Mouse (Mus musculus): Measurements from ENCODE around the gene Snx12.

The Snx12 gene

DNA sequence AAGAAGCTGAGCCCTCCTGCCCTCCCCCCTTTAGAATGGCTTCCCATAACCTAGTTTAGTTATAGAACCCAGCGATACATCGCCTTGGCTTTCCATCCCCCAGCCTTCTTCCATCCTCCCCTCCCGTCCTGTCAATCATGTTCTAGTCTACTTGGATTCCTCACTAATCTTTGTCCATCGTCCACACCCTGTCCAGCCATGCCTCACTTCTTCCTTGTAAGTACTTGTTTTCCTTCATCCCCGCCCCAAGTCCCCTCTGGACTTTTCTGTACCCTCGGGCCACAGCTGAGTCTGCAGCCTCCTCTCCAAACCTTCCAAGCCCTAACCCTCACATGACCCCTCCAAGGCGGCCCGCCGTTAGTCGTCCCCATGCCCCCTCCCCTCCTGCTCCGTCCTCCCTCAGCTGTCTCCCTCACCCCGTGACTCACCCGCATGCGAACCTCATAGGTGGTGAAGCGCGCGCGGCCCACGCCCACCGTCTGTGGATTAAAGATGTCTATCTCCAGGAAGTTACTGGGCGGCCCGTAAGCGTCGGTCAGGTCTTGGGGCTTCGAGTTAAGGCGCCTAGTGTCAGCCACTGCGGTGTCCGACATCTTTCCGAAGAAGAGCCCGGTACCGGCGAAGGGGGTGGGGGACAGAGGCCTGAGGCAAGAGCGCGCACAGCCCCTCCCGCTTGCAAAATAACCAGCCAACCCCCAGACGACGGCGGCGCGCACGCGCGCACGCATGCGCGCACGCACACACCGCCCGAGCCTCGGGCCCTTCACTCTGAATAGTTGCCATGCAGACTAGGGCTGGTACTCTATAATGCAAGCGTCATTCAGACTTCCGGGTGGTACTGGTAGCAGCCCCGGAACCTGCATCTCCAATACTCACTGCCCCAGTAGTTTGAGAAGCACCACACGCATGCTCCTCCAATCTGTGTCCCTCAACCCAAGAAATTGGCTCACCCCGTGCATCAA, at the start of gene Snx12:
Snx12 (minus strand) TSS at position 730 of the 962 bp plus-strand sequence.
- peak; percentile 83 to 91 for DNase-seq

- no peak for DNase-seq
Measured at GRCm38 (mm10) chrX:101268755-101269124, 46.4 kb upstream of the Snx12 start, which contains the start of gene Gm20489. Gm20489 (minus strand) TSS chrX:101269023.

DNA sequence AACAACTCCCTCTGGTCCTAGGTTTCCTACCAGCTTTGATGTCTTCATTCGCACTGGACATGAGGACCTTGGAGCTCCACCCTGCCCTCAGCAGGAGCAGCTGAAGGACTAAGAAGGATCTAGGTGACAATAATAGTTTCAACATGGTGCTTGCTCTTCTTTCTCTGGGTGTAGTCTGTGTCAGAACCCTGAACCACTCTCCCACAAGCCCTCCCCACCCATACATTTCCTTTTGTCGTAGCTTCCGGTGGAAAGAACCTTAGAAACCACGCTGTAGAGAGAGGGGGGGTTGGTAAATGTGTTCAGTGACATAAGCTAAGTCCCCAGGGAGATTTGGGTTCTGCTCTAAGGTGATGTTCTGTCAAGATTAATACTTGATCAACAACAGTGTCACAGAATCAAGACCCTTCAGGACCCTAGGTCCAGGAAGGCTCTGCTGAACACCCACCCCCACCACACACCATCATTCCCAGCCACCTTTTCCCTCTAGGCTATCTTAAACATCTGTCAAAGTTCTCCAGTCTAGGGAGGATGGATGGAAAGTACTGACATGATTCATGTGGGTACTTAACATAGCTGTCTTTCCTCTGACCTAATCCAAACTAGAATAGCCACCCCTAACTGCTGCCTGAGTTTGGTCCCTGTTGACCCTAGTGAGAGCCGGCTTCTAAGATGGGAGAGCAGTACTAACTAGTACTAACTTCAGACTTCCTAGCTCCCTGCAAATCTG, 45.8 kb upstream of the Snx12 start, which contains the start of gene Il2rg:
Il2rg (minus strand) TSS at position 231 of the 730 bp plus-strand sequence.
- DNase-seq = no peak

DNA sequence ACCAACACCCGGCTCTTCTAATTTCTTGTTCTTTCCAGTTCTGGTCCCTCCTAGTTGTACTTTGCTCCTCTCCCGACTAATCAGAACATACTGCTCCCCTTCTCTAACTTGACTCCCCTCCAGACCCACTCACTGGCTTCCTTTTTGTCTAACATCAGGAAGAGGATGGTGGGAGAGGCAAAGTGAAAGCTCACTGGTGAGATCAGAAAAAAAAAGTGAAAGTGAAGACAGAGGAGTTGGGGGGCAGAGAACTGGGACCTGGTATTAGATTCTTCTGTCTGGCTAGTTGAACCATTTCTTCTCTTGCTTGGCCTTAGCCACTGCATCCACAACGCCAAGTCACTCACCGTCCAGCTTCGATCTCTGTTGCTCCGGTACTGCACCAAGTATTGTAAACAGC, 44.3 kb upstream of the Snx12 start:
- DNase-seq = no peak

DNA sequence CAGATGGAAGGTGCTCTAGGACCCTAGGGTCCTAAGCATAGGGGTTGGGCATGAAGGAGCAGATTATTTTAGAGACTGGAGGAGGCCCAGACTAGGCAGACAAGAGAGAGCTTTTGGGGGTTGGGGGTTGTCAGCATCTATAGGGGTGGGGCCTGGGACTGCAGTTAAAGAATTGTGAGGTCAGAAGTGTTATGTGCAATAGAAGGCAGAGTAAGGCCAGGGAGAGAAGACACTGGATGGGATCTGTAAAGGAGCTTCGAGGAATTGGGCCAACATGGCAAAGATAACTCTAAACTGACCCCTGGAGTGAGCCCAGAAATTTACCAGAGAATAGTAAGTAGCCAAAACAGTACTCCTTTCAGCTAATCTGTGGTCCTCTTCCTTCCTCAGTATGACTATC, 41.5 kb upstream of the Snx12 start, which contains the start of gene Gm614:
Gm614 (minus strand) TSS at position 101 of the 400 bp plus-strand sequence.
- no peak for DNase-seq

DNA sequence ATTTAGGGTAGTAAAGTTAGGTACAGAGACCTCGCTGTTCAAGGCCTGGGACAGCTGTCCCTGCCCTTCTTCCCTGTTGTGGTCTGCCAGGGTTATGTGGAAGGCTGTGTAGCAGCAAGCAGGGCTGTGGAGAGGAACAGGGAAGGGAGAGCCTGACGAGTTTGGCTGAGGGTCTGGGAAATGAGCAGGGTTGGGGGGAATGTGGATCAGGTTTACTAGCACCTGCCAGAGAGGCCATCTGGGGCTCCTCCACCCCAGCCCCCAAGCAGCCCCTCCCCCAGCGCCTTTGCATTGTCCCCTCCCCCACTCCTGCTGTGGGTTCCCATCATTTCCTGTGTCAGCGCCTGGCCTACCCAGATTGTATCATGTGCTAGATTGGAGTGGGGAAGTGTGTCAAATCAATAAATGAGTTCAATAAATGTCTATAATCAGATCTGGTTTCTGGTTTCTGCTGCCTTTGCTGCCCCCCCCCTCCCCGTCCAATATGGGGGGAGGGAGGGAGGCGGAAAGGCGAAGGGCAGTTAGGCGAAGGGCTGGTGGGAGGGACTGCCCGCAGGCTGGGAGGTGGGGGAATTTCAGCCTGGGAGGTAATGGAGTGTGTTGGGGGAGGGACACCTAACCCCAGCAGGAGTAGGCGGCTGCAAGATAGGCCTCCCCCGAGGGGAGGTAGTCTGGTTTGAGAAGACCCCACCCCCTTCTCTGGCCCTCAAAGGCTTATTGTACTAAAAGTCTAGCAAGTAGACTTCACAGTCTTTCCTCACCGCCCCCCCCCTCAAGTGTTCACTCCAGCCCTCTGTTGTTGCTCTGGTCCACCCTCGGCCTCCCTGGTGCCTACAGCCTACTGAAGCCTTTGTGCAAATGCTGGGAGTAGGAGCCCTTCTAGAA, 38.3 kb upstream of the Snx12 start:
- no peak for DNase-seq

DNA sequence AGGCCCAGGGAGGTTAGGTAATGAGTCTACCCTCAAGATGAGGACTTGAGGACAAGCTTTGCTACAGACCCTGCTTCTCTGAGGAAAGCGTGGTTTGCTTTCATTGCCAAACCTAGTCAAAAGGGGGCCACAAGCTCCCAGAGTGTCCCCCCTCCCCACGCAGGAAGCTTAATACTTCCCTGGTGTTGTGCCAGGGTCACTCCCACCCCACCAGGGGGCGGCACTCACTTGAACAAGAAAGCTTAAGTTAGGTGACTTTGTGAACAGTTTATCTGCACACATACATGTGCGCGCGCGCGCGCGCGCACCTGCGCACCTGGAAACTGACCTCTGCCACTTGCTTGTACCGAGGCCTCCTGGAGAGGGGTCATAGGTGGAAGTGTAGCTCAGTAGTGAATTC, 34.2 kb upstream of the Snx12 start:
- DNase-seq = peak in 1 of 2 experiments; percentile 51

GRCm38 (mm10) chrX:101254740-101255139, 32.4 kb upstream of the Snx12 start:
- peak in 1 of 2 experiments; percentile 21 for DNase-seq

DNA sequence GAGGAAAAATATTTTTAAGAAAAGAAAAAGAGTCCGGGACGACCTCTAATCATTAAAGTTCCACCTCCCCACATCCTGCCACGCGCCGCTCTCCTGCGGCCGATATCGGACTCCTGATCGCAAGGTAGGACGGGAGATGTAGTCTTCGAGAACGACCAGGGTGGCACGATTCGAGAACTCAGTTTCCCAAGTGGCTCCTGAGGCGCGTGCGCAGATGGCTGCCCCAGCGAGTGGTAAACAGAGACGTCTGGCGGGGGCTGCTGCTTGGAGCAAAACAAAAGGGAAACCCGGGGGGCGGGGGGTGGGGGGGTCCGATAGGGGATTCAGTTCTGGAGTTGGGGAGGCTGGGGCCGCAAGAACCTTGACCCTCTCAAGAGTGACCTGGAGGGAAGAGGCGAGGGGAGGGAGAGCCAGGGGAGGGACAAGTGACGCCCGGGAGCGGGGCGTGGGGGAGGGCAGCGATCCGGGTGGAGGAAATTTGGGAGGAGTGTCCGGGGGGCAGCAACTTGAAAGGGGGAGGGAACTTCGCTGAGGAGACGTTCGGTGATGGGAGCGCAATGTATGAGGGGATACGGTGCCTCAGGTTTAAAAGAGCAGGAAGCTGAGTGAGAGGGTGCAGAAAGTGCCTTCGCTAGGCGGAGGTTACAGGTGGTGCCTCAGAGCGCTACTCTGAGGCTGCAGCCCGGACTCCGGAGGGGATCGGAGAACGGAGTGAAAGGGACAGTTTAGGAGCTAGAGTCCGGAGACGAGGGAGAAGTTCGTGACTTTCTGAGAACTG, 31.8 kb upstream of the Snx12 start, which contains the start of gene Foxo4:
Foxo4 (plus strand) TSS at position 577 of the 778 bp plus-strand sequence.
- DNase-seq = peak; percentile 91 to 95

GRCm38 (mm10) chrX:101245011-101245410, 22.6 kb upstream of the Snx12 start:
- DNase-seq = peak in 1 of 2 experiments; percentile 8

DNA sequence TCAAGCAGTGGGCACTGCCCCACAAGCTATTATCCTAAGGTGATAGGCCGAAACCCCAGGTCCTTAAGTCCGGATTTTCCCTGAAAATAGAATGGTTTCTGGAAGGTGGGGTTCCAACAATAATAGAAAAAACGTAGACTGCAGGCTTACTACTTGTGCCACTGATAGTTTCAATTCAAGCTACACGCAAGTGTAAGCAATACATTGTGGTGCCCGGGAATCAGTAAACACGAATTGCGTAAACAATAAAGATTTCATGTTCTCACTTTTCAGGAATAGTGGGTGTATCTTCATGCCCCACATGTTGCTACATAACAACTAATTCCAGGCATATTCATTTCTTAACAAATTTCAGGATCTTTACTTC, 416 bp upstream of the Snx12 start:
- no peak for DNase-seq

- DNase-seq = no peak
Measured at GRCm38 (mm10) chrX:101189285-101189684, 33.1 kb downstream of the Snx12 start.

- no peak for DNase-seq
Measured at GRCm38 (mm10) chrX:101187647-101188046, 34.7 kb downstream of the Snx12 start.

DNA sequence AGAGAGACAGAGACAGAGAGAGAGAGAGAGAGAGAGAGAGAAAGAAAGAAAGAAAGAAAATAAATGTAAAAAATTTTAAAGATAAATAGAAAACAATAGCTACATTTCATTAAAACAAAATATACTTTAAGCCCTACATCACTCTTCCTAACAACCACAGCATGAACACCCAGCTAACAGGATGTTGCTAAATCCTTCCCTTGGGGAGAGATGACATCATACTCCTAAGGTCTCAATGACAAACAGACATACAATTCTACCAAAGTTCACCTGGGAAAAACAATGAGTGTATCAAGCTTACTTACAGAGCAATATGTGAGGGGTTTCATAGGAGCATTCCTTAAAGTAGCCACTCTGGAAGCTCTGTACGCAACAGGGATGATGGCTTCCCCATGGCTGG, 49.0 kb downstream of the Snx12 start:
- no peak for DNase-seq

- no peak for DNase-seq
Measured at GRCm38 (mm10) chrX:101168425-101168824, 53.9 kb downstream of the Snx12 start.

- no peak for DNase-seq
Measured at GRCm38 (mm10) chrX:101163739-101164138, 58.6 kb downstream of the Snx12 start.

DNA sequence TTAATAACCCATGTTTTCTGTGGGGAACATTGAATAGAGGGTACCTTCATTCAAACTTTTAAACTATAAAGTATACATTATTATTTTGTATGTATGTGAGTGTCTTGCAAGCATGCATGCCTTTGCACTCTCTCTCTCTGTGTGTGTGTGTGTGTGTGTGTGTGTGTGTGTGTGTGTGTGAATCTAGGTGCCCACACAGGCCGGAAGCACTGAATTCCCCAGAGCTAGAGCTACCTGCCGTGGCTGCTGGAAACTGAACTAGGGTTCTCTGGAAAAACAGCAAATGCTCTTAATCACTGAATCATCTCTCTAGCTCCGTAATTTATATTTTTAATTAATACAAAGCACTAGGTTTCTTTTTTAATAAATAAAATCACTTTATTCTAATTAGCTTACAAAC, 59.1 kb downstream of the Snx12 start:
- DNase-seq = no peak

DNA sequence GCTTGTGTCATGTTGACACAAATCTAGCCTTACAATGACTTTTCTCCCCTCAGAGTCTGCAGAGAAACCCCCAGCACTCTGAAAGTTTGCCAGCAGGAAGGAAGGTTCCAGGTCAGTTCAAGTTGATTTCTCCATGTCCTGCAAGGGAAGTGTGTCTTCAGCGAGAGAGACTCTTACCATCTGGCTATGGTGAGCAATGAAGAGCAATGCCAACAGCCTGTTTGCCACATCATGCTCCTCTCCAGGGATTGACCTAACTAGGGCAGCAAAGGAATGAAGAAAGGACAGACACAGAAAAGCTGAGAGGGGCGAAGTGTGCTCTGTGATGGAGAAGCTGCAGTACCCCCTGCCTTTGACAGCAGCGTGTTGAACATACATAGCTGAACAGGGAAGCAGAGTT, 59.8 kb downstream of the Snx12 start:
- no peak for DNase-seq

GRCm38 (mm10) chrX:101157488-101157887, 64.9 kb downstream of the Snx12 start:
- peak in 1 of 2 experiments; percentile 3 for DNase-seq

- DNase-seq = no peak
Measured at GRCm38 (mm10) chrX:101156369-101156768, 66.0 kb downstream of the Snx12 start.

GRCm38 (mm10) chrX:101147506-101147905, 74.9 kb downstream of the Snx12 start:
- DNase-seq = no peak
